Mouse (Mus musculus) CH12.LX (cell line): ENCODE measurements around the gene Csrp2.

Experiments
- CHD2 ChIP-seq: IDR thresholded peaks from 2 replicates; pipeline ENCODE4 v1.6.1; 2011; ENCODE audit warnings: low read length, improper control_type of control experiment
- CTCF ChIP-seq, 2 experiments: IDR thresholded peaks in 1 of 2; conservative IDR thresholded peaks in 1 of 2; 2 replicates each; pipeline ENCODE4 v1.5.1; 2011 to 2012; ENCODE audit warnings: low read depth in 2 of 2, low read length in 2 of 2, improper control_type of control experiment in 1 of 2, inconsistent platforms in 1 of 2, mild to moderate bottlenecking in 1 of 2, moderate library complexity in 1 of 2
- EP300 ChIP-seq: IDR thresholded peaks from 2 replicates; pipeline ENCODE4 v1.6.1; 2011; ENCODE audit warnings: low read length, improper control_type of control experiment
- HCFC1 ChIP-seq: IDR thresholded peaks from 2 replicates; pipeline ENCODE4 v1.6.1; 2012; ENCODE audit warnings: low read depth, mild to moderate bottlenecking, inconsistent platforms, low read length, improper control_type of control experiment
- MAZ ChIP-seq: IDR thresholded peaks from 2 replicates; pipeline ENCODE4 v1.6.1; 2012; ENCODE audit warnings: low read depth, mild to moderate bottlenecking, inconsistent platforms, low read length, improper control_type of control experiment, moderate library complexity
- NRF1 ChIP-seq: IDR thresholded peaks from 2 replicates; pipeline ENCODE4 v1.6.1; 2014; ENCODE audit warnings: low read depth, mild to moderate bottlenecking, inconsistent platforms, low read length, improper control_type of control experiment, moderate library complexity
- POLR2AphosphoS2 ChIP-seq: IDR thresholded peaks from 2 replicates; pipeline ENCODE4 v1.6.1; 2011; ENCODE audit warnings: low read depth, low read length, improper control_type of control experiment
- USF1 ChIP-seq: IDR thresholded peaks from 2 replicates; pipeline ENCODE4 v1.6.1; 2014; ENCODE audit warnings: low read depth, mild to moderate bottlenecking, inconsistent platforms, low read length, improper control_type of control experiment

DNA sequence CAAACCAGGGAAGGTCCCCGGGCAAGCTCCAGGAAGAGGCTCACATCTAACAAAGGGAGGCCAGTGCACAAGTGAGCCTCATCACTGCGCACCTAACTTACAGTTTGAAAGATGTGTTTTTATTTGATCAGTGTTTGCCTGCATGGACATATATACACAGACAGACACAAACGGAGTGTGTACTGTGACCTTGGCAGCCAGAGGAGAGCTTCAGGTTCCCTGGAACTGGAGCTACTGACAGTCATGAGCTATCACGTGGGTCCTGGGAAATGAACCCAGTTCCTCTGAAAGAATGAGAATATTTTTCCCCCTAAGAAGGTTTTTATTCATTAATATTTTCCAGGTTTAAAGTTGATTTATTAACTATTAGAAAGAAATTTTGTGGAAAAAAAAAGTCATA is 63.2 kb downstream of the Csrp2 start:
- TF ChIP-seq USF1, result no peak
- TF ChIP-seq CTCF (conservative IDR thresholded peaks at IDR 0.05 in 1 of 2, IDR thresholded peaks at IDR 0.05 in 1 of 2; ENCODE audit: low read depth in 2 of 2, low read length in 2 of 2), result no peak
- TF ChIP-seq HCFC1, result no peak
- no peak for TF ChIP-seq EP300
- no peak for TF ChIP-seq POLR2AphosphoS2
- TF ChIP-seq CHD2, result no peak
- TF ChIP-seq MAZ, result no peak
- TF ChIP-seq NRF1, result no peak
